Mouse (Mus musculus) embryonic facial prominence, embryonic 15.5 days (tissue): ENCODE results near the gene Tmem35b. TPM values are rescaled to one million over a fixed set of nuclear protein-coding genes. Genes with fewer than 3 reads are reported as not detected.
"Not testable (repeated sequence)": the region's sequence is repeated elsewhere in the genome, so short reads cannot be mapped to it uniquely, and the experiment has no call there.

Experiments
- ATAC-seq: fragments of 200-750 bp; cut with Nextera tagmentation; 2 replicates; pipeline ENCODE4 v1.8.0; 2017; ENCODE audit warnings: low read depth, moderate TSS enrichment; ENCODE audit not compliant: insufficient number of reproducible peaks, low FRiP score, low TSS enrichment
- H3K27ac ChIP-seq: fragments of 300-500 bp; sonication (generic); replicated peaks from 2 replicates; pipeline ENCODE4 v1.5.1; 2015; ENCODE audit warnings: mild to moderate bottlenecking, inconsistent platforms
- H3K27me3 ChIP-seq: fragments of 300-500 bp; sonication (generic); 2 replicates; pipeline ENCODE4 v1.6.1; 2015; ENCODE audit warnings: inconsistent platforms
- H3K36me3 ChIP-seq: fragments of 300-500 bp; sonication (generic); 2 replicates; pipeline ENCODE4 v1.6.1; 2015; ENCODE audit warnings: mild to moderate bottlenecking, inconsistent platforms
- H3K4me1 ChIP-seq: fragments of 300-500 bp; sonication (generic); 2 replicates; pipeline ENCODE4 v1.6.1; 2015; ENCODE audit warnings: inconsistent platforms
- H3K4me2 ChIP-seq: fragments of 300-500 bp; sonication (generic); replicated peaks from 2 replicates; pipeline ENCODE4 v1.6.1; 2015; ENCODE audit warnings: mild to moderate bottlenecking, inconsistent platforms
- H3K4me3 ChIP-seq: fragments of 300-500 bp; sonication (generic); replicated peaks from 2 replicates; pipeline ENCODE4 v1.5.1; 2015; ENCODE audit warnings: mild to moderate bottlenecking, inconsistent platforms
- H3K9ac ChIP-seq: fragments of 300-500 bp; sonication (generic); 2 replicates; pipeline ENCODE4 v1.6.1; 2015; ENCODE audit warnings: inconsistent platforms
- H3K9me3 ChIP-seq: fragments of 300-500 bp; sonication (generic); replicated peaks from 2 replicates; pipeline ENCODE4 v1.6.1; 2016; ENCODE audit warnings: inconsistent platforms
- WGBS: fragments of 180-500 bp; shearing (Covaris S2); methylation state at CpG from one replicate; pipeline ENCODE4 v1.1.7; 2015; 5-methylcytosine and 5-hydroxymethylcytosine counted together
- polyA plus RNA-seq: library from polyadenylated mRNA; unstranded; fragments of >200 nt; fragmentation: Nextera tagmentation; extraction: Ambion mirVana; gene quantifications from 2 replicates; pipeline ENCODE4 v1.2.1, GENCODE M21; 2015

Tmem35b gene
- polyA plus RNA-seq: 15.6 and 18.1 TPM in 2 replicates

- 94% methylated on average over 5 of the region's 5 CpGs for WGBS
- Histone ChIP-seq H3K27ac (no peak within 1 kb of the TSS), H3K4me3 (no peak within 1 kb of the TSS)
Observed at GRCm38 (mm10) chr4:127123391-127123790, at the start of gene Tmem35b. Gene Tmem35b (plus strand): TSS chr4:127123691.

GRCm38 (mm10) chr4:127074915-127075314 is 48.6 kb upstream of the Tmem35b start:
- H3K27ac ChIP-seq: no peak overlapping the region
- no peak for ATAC-seq
- WGBS: 60% methylated on average over 1 of the region's 1 CpGs

More at GRCm38 (mm10) chr4:127123391-127123790, at the start of gene Tmem35b:
- Histone ChIP-seq H3K27me3 (no peaks in the 10 kb centered on the region), H3K9me3 (no peaks in the 10 kb centered on the region), H3K4me1 (peaks cover 3% of the 10 kb centered on the region; the same call in 1 of the 2 replicates), H3K36me3 (peaks cover 10% of the 10 kb centered on the region; the same call in 1 of the 2 replicates), H3K4me2 (no peak within 1 kb of the TSS), H3K9ac (no peak within 1 kb of the TSS)
- ATAC-seq: no peak

GRCm38 (mm10) chr4:127076875-127077548 is 46.5 kb upstream of the Tmem35b start, which contains the start of gene Zmym6:
Gene Zmym6 (plus strand): TSS chr4:127077383.
- no peaks in the 10 kb centered on the region for H3K27me3 ChIP-seq
- peaks cover 11% of the 10 kb centered on the region for H3K4me1 ChIP-seq
- H3K4me3 ChIP-seq: peak within 1 kb of the TSS; percentile 59
- under 1% methylated on average over 46 of the region's 46 CpGs for WGBS
- peak; percentile 96 for ATAC-seq
- H3K9ac ChIP-seq: peak within 1 kb of the TSS; percentile 29; the same call in 1 of the 2 replicates
- no peaks in the 10 kb centered on the region for H3K9me3 ChIP-seq
- H3K4me2 ChIP-seq: peak within 1 kb of the TSS; percentile 51
- no peaks in the 10 kb centered on the region for H3K36me3 ChIP-seq
- peak within 1 kb of the TSS; percentile 93 for H3K27ac ChIP-seq

More at GRCm38 (mm10) chr4:127074915-127075314, 48.6 kb upstream of the Tmem35b start:
- Histone ChIP-seq H3K4me1 (peaks cover 11% of the 10 kb centered on the region), H3K4me3 (no peak overlapping the region), H3K9ac (no peak overlapping the region), H3K9me3 (no peaks in the 10 kb centered on the region), H3K4me2 (no peak overlapping the region), H3K27me3 (no peaks in the 10 kb centered on the region), H3K36me3 (no peaks in the 10 kb centered on the region)

GRCm38 (mm10) chr4:127080806-127081205 is 42.7 kb upstream of the Tmem35b start:
- Histone ChIP-seq H3K4me3 (no peak overlapping the region), H3K27me3 (no peaks in the 10 kb centered on the region), H3K4me2 (no peak overlapping the region), H3K9me3 (no peaks in the 10 kb centered on the region), H3K36me3 (no peaks in the 10 kb centered on the region), H3K27ac (no peak overlapping the region), H3K4me1 (peaks cover 11% of the 10 kb centered on the region), H3K9ac (no peak overlapping the region)
- 37% methylated on average over 1 of the region's 1 CpGs for WGBS
- ATAC-seq: no peak

GRCm38 (mm10) chr4:127083131-127083530 is 40.4 kb upstream of the Tmem35b start:
- ATAC-seq: no peak
- H3K4me1 ChIP-seq: peaks cover 6% of the 10 kb centered on the region
- H3K4me2 ChIP-seq: no peak overlapping the region
- no peak overlapping the region for H3K27ac ChIP-seq
- H3K27me3 ChIP-seq: no peaks in the 10 kb centered on the region
- 86% methylated on average over 2 of the region's 2 CpGs for WGBS
- H3K36me3 ChIP-seq: 0 out of 2 replicates have a peak, but pooled peaks cover 2% of the 10 kb centered on the region
- no peak overlapping the region for H3K9ac ChIP-seq
- no peaks in the 10 kb centered on the region for H3K9me3 ChIP-seq
- no peak overlapping the region for H3K4me3 ChIP-seq

GRCm38 (mm10) chr4:127085761-127086160 is 37.7 kb upstream of the Tmem35b start:
- no peak overlapping the region for H3K4me3 ChIP-seq
- peaks cover 13% of the 10 kb centered on the region for H3K36me3 ChIP-seq
- H3K4me2 ChIP-seq: no peak overlapping the region
- 72% methylated on average over 1 of the region's 1 CpGs for WGBS
- no peaks in the 10 kb centered on the region for H3K9me3 ChIP-seq
- no peak overlapping the region for H3K27ac ChIP-seq
- H3K9ac ChIP-seq: no peak overlapping the region
- no peaks in the 10 kb centered on the region for H3K4me1 ChIP-seq
- H3K27me3 ChIP-seq: no peaks in the 10 kb centered on the region
- ATAC-seq: no peak

GRCm38 (mm10) chr4:127091188-127091587 is 32.3 kb upstream of the Tmem35b start:
- WGBS: 88% methylated on average over 1 of the region's 1 CpGs
- H3K27ac ChIP-seq: no peak overlapping the region

GRCm38 (mm10) chr4:127095090-127095489 is 28.4 kb upstream of the Tmem35b start:
- Histone ChIP-seq H3K9ac (no peak overlapping the region), H3K4me3 (no peak overlapping the region), H3K27me3 (no peaks in the 10 kb centered on the region), H3K9me3 (no peaks in the 10 kb centered on the region), H3K4me2 (no peak overlapping the region), H3K27ac (no peak overlapping the region), H3K36me3 (peaks cover 11% of the 10 kb centered on the region; the same call in 1 of the 2 replicates), H3K4me1 (no peaks in the 10 kb centered on the region)
- WGBS: 94% methylated on average over 4 of the region's 4 CpGs
- ATAC-seq: no peak

More at GRCm38 (mm10) chr4:127091188-127091587, 32.3 kb upstream of the Tmem35b start:
- Histone ChIP-seq H3K4me3 (no peak overlapping the region), H3K4me2 (no peak overlapping the region), H3K9me3 (no peaks in the 10 kb centered on the region), H3K4me1 (no peaks in the 10 kb centered on the region), H3K36me3 (peaks cover 21% of the 10 kb centered on the region), H3K9ac (no peak overlapping the region), H3K27me3 (no peaks in the 10 kb centered on the region)
- no peak for ATAC-seq

GRCm38 (mm10) chr4:127099552-127099951 is 23.9 kb upstream of the Tmem35b start:
- H3K4me2 ChIP-seq, ATAC-seq, H3K27ac ChIP-seq, H3K27me3 ChIP-seq, H3K9ac ChIP-seq, H3K4me3 ChIP-seq, H3K4me1 ChIP-seq, H3K36me3 ChIP-seq, H3K9me3 ChIP-seq: not testable (repeated sequence)
- WGBS: 94% methylated on average over 1 of the region's 2 CpGs

- Histone ChIP-seq H3K4me1 (no peaks in the 10 kb centered on the region), H3K27me3 (no peaks in the 10 kb centered on the region), H3K36me3 (peaks cover 10% of the 10 kb centered on the region), H3K4me2 (no peak overlapping the region), H3K9me3 (no peaks in the 10 kb centered on the region), H3K9ac (no peak overlapping the region), H3K27ac (no peak overlapping the region), H3K4me3 (no peak overlapping the region)
- 94% methylated on average over 4 of the region's 4 CpGs for WGBS
- ATAC-seq: no peak
Observed at GRCm38 (mm10) chr4:127107566-127107965, 15.9 kb upstream of the Tmem35b start.

GRCm38 (mm10) chr4:127110570-127110969 is 12.9 kb upstream of the Tmem35b start:
- Histone ChIP-seq H3K4me1 (no peaks in the 10 kb centered on the region), H3K4me3 (no peak overlapping the region), H3K36me3 (peaks cover 10% of the 10 kb centered on the region), H3K9ac (no peak overlapping the region), H3K4me2 (no peak overlapping the region), H3K27me3 (no peaks in the 10 kb centered on the region), H3K9me3 (no peaks in the 10 kb centered on the region), H3K27ac (no peak overlapping the region)
- 72% methylated on average over 4 of the region's 4 CpGs for WGBS
- ATAC-seq: no peak
